Comparison of ENCODE assay signal across 20 mouse cellular contexts in the genomic region with DNA sequence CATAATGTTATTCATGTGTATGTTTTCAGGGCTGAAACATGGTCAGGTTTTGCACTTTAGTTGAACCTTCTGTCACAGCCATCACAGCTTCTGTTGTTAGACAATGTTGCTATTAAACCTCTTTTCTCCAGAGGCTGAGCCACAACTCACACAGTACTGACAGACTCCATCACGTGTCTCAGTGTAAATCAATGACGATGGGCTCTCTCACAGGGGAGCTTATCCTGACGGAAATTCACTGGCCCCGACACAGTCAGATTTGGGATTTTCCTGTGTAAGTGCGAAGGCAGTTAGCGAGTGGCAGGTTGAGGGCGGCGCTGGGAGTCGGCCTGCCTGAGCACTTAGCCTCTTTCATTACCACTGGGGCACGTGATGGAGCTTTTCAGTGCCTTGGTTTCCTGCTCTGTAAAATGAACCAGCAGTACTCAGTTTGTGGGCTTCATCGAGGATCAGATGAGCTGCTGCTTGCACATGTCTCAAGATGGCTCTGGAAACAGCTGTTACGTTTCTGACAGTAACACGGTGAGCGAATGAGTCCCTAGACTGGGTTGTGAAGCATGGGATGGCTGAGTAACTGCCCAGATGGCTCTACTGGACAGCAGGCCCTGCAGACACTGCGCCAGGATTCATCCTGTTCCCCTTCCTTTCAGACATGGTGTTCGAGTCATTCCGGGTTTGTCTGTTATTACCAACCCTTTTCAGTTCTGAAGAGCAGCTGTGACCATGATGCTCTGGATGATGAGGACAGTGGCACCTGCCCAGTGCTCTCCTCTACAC. TPM values are rescaled to one million over a fixed set of nuclear protein-coding genes. Genes with fewer than 3 reads are reported as not detected.
DNase-seq lines count a peak whose midpoint lies in the region; ATAC-seq and TF ChIP-seq lines count a peak whose summit lies in the region.
"Had no signal": no experiment of that assay in that cellular context is flagged by ENCODE, and none has a peak within 500 bp of the region (broad histone marks: within the 10 kb centered on the region; RNA-seq: fewer than 3 reads in every experiment).

No protein-coding gene starts in this region.

- H3K9ac ChIP-seq in hindbrain, embryonic 12.5 days = no peak overlapping the region
- no peak overlapping the region for H3K9ac ChIP-seq in hindbrain, embryonic 11.5 days (ENCODE audit: low read depth, low read length)
- H3K9ac ChIP-seq in neural tube, embryonic 13.5 days = no peak overlapping the region
- H3K9ac ChIP-seq in forebrain, embryonic 12.5 days = no peak overlapping the region
- H3K9ac ChIP-seq: forebrain, embryonic 13.5 days; heart, embryonic 15.5 days had no signal

- 78% methylated on average over 17 of the region's 17 CpGs for WGBS in hindbrain, embryonic 12.5 days
- 86% methylated on average over 17 of the region's 17 CpGs for WGBS in hindbrain, embryonic 11.5 days
- WGBS in neural tube, embryonic 13.5 days = 57% methylated on average over 17 of the region's 17 CpGs
- 86% methylated on average over 17 of the region's 17 CpGs for WGBS in forebrain, embryonic 12.5 days

- no peak for DNase-seq in hindbrain, embryonic 11.5 days (ENCODE audit: low spot score)
- DNase-seq in R1 (ENCODE audit: low read depth, low spot score) = peak; percentile 7
- DNase-seq in layer of hippocampus, adult 2 months (ENCODE audit: low spot score in 2 of 2) = no peak
- DNase-seq: cerebellum, adult 18-20 months; cerebellum, postnatal 14 days; gastrocnemius, postnatal 14 days; heart, adult 18-20 months; heart, postnatal 36 days; kidney, adult 8-10 months; kidney, postnatal 10 days; lung, postnatal 4 days; thymus, postnatal 36 days had no signal

- no peaks in the 10 kb centered on the region; the same call in none of the 2 replicates for H3K36me3 ChIP-seq in hindbrain, embryonic 12.5 days
- no peaks in the 10 kb centered on the region for H3K36me3 ChIP-seq in hindbrain, embryonic 11.5 days (ENCODE audit: control insufficient read depth, insufficient read depth, low read length)
- H3K36me3 ChIP-seq in neural tube, embryonic 13.5 days = peaks cover 8% of the 10 kb centered on the region; the same call in 1 of the 2 replicates
- H3K36me3 ChIP-seq in forebrain, embryonic 12.5 days (replicated peaks) = peaks cover 24% of the 10 kb centered on the region

- 0 out of 2 replicates have a peak overlapping the region, but pooled peaks have one; percentile 25 for H3K27ac ChIP-seq in hindbrain, embryonic 12.5 days
- no peak overlapping the region for H3K27ac ChIP-seq in hindbrain, embryonic 11.5 days (ENCODE audit: low read depth, low read length)
- peak overlapping the region; percentile 62; the same call in 1 of the 2 replicates for H3K27ac ChIP-seq in embryonic fibroblast, embryonic 13.5 days (ENCODE audit: insufficient read depth, low read length)
- peak overlapping the region; percentile 71 for H3K27ac ChIP-seq in neural tube, embryonic 13.5 days (replicated peaks)
- no peak overlapping the region for H3K27ac ChIP-seq in layer of hippocampus, adult 2 months
- H3K27ac ChIP-seq in forebrain, embryonic 12.5 days = no peak overlapping the region
- H3K27ac ChIP-seq: forebrain, embryonic 13.5 days; heart, embryonic 15.5 days had no signal

- no peak for TF ChIP-seq POLR2A in embryonic fibroblast, embryonic 13.5 days (IDR thresholded peaks at IDR 0.05; ENCODE audit: low read depth, low read length)

- H3K4me2 ChIP-seq in hindbrain, embryonic 12.5 days (replicated peaks) = no peak overlapping the region
- no peak overlapping the region for H3K4me2 ChIP-seq in hindbrain, embryonic 11.5 days (replicated peaks; ENCODE audit: low read depth, low read length)
- H3K4me2 ChIP-seq in neural tube, embryonic 13.5 days = no peak overlapping the region
- H3K4me2 ChIP-seq in forebrain, embryonic 12.5 days = no peak overlapping the region
- H3K4me2 ChIP-seq: forebrain, embryonic 13.5 days; heart, embryonic 15.5 days had no signal

- no peaks in the 10 kb centered on the region for H3K27me3 ChIP-seq in hindbrain, embryonic 12.5 days
- H3K27me3 ChIP-seq in hindbrain, embryonic 11.5 days (ENCODE audit: control insufficient read depth, insufficient read depth, low read length) = no peaks in the 10 kb centered on the region
- no peaks in the 10 kb centered on the region for H3K27me3 ChIP-seq in neural tube, embryonic 13.5 days
- no peaks in the 10 kb centered on the region for H3K27me3 ChIP-seq in forebrain, embryonic 12.5 days
- H3K27me3 ChIP-seq: forebrain, embryonic 13.5 days; heart, embryonic 15.5 days had no signal

- no peak overlapping the region for H3K4me3 ChIP-seq in hindbrain, embryonic 12.5 days
- H3K4me3 ChIP-seq in hindbrain, embryonic 11.5 days (ENCODE audit: low read depth, low read length) = no peak overlapping the region
- H3K4me3 ChIP-seq in embryonic fibroblast, embryonic 13.5 days (ENCODE audit: insufficient read depth, low read length) = no peak overlapping the region
- no peak overlapping the region for H3K4me3 ChIP-seq in neural tube, embryonic 13.5 days
- no peak overlapping the region for H3K4me3 ChIP-seq in layer of hippocampus, adult 2 months
- no peak overlapping the region for H3K4me3 ChIP-seq in forebrain, embryonic 12.5 days (replicated peaks)
- H3K4me3 ChIP-seq: forebrain, embryonic 13.5 days; heart, embryonic 15.5 days had no signal

- H3K9me3 ChIP-seq in hindbrain, embryonic 12.5 days (replicated peaks) = no peaks in the 10 kb centered on the region
- no peaks in the 10 kb centered on the region for H3K9me3 ChIP-seq in hindbrain, embryonic 11.5 days (ENCODE audit: control insufficient read depth, low read length)
- H3K9me3 ChIP-seq in neural tube, embryonic 13.5 days = no peaks in the 10 kb centered on the region
- no peaks in the 10 kb centered on the region for H3K9me3 ChIP-seq in forebrain, embryonic 12.5 days
- H3K9me3 ChIP-seq: forebrain, embryonic 13.5 days; heart, embryonic 15.5 days had no signal

- TF ChIP-seq CTCF in embryonic fibroblast, embryonic 13.5 days (IDR thresholded peaks at IDR 0.05; ENCODE audit: borderline replicate concordance, insufficient read depth, low read length) = no peak
- no peak for TF ChIP-seq CTCF in layer of hippocampus, adult 2 months (conservative IDR thresholded peaks at IDR 0.05)

- H3K4me1 ChIP-seq in hindbrain, embryonic 12.5 days = 0 out of 2 replicates have a peak, but pooled peaks cover 2% of the 10 kb centered on the region
- H3K4me1 ChIP-seq in hindbrain, embryonic 11.5 days (replicated peaks; ENCODE audit: control insufficient read depth, insufficient read depth, low read length) = no peaks in the 10 kb centered on the region
- H3K4me1 ChIP-seq in embryonic fibroblast, embryonic 13.5 days (ENCODE audit: control insufficient read depth, insufficient read depth, low read length) = peaks cover 3% of the 10 kb centered on the region
- peaks cover 14% of the 10 kb centered on the region; the same call in 1 of the 2 replicates for H3K4me1 ChIP-seq in neural tube, embryonic 13.5 days (replicated peaks)
- no peaks in the 10 kb centered on the region for H3K4me1 ChIP-seq in forebrain, embryonic 12.5 days
- H3K4me1 ChIP-seq: forebrain, embryonic 13.5 days had no signal

- peak; percentile 46 for ATAC-seq in hindbrain, embryonic 12.5 days (ENCODE audit: low FRiP score)
- ATAC-seq in hindbrain, embryonic 11.5 days (ENCODE audit: low FRiP score) = no peak
- ATAC-seq in neural tube, embryonic 13.5 days (ENCODE audit: low read depth) = peak; percentile 42; the same call in 1 of the 2 replicates
- ATAC-seq in frontal cortex, adult (ENCODE audit: low TSS enrichment) = no peak
- ATAC-seq in forebrain, embryonic 12.5 days (ENCODE audit: low FRiP score) = no peak
- ATAC-seq: CD4-positive, CD25-positive, alpha-beta regulatory T cell, adult 4 months; forebrain, embryonic 13.5 days had no signal

RNA-seq across cellular contexts. Expression of gene Prmt3, which starts 29.9 kb away (rescaled TPM):
- 53.1 and 56.2 TPM in 2 replicates for polyA plus RNA-seq in hindbrain, embryonic 12.5 days (2016; fragmentation: Nextera tagmentation; extraction: Ambion mirVana)
- polyA plus RNA-seq in hindbrain, embryonic 11.5 days (2014; fragmentation: Nextera tagmentation; extraction: Ambion mirVana) = 53.5 and 56.8 TPM in 2 replicates
- 39.2 and 42.5 TPM in 2 replicates for polyA plus RNA-seq in embryonic fibroblast, embryonic 13.5 days (2011; ENCODE audit: insufficient read length, low read depth, missing spikeins)
- polyA plus RNA-seq in neural tube, embryonic 13.5 days (2015; fragmentation: Nextera tagmentation; extraction: Ambion mirVana) = 48.2 and 53.4 TPM in 2 replicates
- 10 to 100 TPM; 33.5 to 35.0 TPM for total RNA-seq in layer of hippocampus, adult 2 months (2021)
- polyA plus RNA-seq in forebrain, embryonic 12.5 days (2016; fragmentation: Nextera tagmentation; extraction: Ambion mirVana) = 55.1 and 60.1 TPM in 2 replicates

RNA-seq across cellular contexts. Expression of gene Htatip2, which starts 49.1 kb away (rescaled TPM):
- 4.4 and 5.0 TPM in 2 replicates for polyA plus RNA-seq in hindbrain, embryonic 12.5 days (2016; fragmentation: Nextera tagmentation; extraction: Ambion mirVana)
- polyA plus RNA-seq in hindbrain, embryonic 11.5 days (2014; fragmentation: Nextera tagmentation; extraction: Ambion mirVana) = 3.3 and 4.4 TPM in 2 replicates
- 26.3 and 32.6 TPM in 2 replicates for polyA plus RNA-seq in embryonic fibroblast, embryonic 13.5 days (2011; ENCODE audit: insufficient read length, low read depth, missing spikeins)
- polyA plus RNA-seq in neural tube, embryonic 13.5 days (2015; fragmentation: Nextera tagmentation; extraction: Ambion mirVana) = 4.9 and 5.0 TPM in 2 replicates
- 10 to 100 TPM; 10.9 to 12.5 TPM for total RNA-seq in layer of hippocampus, adult 2 months (2021)
- 2.9 and 3.6 TPM in 2 replicates for polyA plus RNA-seq in forebrain, embryonic 12.5 days (2016; fragmentation: Nextera tagmentation; extraction: Ambion mirVana)

Comparison
In these comparisons a context has a peak if more than half of its experiments do, and no peak if none do; other contexts are left out.
1. ATAC-seq: peak in hindbrain, embryonic 12.5 days (single experiment) and neural tube, embryonic 13.5 days (single experiment); none in hindbrain, embryonic 11.5 days (single experiment), frontal cortex, adult (single experiment) and forebrain, embryonic 12.5 days (single experiment).
2. H3K27ac ChIP-seq: peak in hindbrain, embryonic 12.5 days (single experiment), embryonic fibroblast, embryonic 13.5 days (single experiment) and neural tube, embryonic 13.5 days (single experiment); none in hindbrain, embryonic 11.5 days (single experiment), layer of hippocampus, adult 2 months (single experiment) and forebrain, embryonic 12.5 days (single experiment).